Mouse (Mus musculus) liver, postnatal 0 days (tissue): ENCODE results near the gene Krt84.

Experiments
- CTCF ChIP-seq: sonication (generic); IDR thresholded peaks from 2 replicates; pipeline ENCODE4 v1.5.1; 2016; ENCODE audit warnings: antibody characterized with exemption, low read depth
- EP300 ChIP-seq: IDR thresholded peaks from 2 replicates; pipeline ENCODE4 v1.6.1; 2016; ENCODE audit warnings: antibody characterized with exemption, low read depth, mild to moderate bottlenecking

DNA sequence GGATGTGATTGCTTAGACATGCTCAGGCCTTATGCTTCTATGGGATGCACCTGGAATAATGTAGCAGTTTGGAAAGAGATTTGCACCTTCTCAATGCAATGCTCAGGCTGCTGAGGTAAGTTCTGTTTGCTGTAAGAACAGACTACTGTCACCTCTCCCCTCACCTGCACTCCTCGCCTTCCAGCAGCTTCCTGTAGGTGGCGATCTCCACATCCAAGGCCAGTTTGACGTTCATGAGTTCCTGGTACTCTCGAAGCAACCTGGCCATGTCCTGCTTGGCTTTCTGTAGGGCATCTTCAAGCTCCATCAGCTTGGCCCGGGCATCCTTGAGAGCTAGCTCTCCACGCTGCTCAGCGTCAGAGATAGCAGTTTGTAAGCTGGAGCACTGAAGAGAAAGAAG, 35.2 kb upstream of the Krt84 start:
- TF ChIP-seq CTCF (peak; percentile 42), EP300 (no peak)
